Mouse (Mus musculus): ENCODE measurements at regions not wholly inside any gene's neighbourhood (a gene's known extent, or its start where the extent isn't known, plus 50 kb on each side); places are given as distances from the start of the nearest gene placed in this dataset.
A peak's percentile ranks its signal among the peaks of the same experiment; 100 is the strongest.

- DNase-seq: no peak
These were observed 247.1 kb upstream of the Pappa start for GRCm38 (mm10) chr4:64876924-64877323.

- DNase-seq: no peak
These were observed 226.0 kb upstream of the Pappa start for GRCm38 (mm10) chr4:64897935-64898334.

- no peak for DNase-seq
These were observed 222.7 kb upstream of the Pappa start for GRCm38 (mm10) chr4:64901091-64901845.

- DNase-seq: peak in 1 of 2 experiments; percentile 12
These were observed 200.2 kb upstream of the Pappa start for GRCm38 (mm10) chr4:64923751-64924150.

GRCm38 (mm10) chr4:64928553-64928952 lies 195.4 kb upstream of the Pappa start:
- DNase-seq: no peak

GRCm38 (mm10) chr4:64945547-64945946 lies 178.4 kb upstream of the Pappa start:
- DNase-seq: no peak

GRCm38 (mm10) chr4:64952651-64953050 lies 171.3 kb upstream of the Pappa start:
- no peak for DNase-seq

GRCm38 (mm10) chr4:64958843-64959242 lies 165.1 kb upstream of the Pappa start:
- no peak for DNase-seq

- DNase-seq: no peak
These were observed 162.2 kb upstream of the Pappa start for GRCm38 (mm10) chr4:64961796-64962195.

All from kidney, postnatal 4 days (tissue).